Mouse (Mus musculus) C2C12 (cell line): Measurements from ENCODE around the gene Nxph3. TPM values are rescaled to one million over a fixed set of nuclear protein-coding genes. Genes with fewer than 3 reads are reported as not detected.

Experiments used
- H3K27me3 ChIP-seq: one replicate; pipeline ENCODE4 v1.6.1; 2011; ENCODE audit not compliant: control insufficient read depth, insufficient read depth, insufficient read length
- H3K36me3 ChIP-seq: one replicate; pipeline ENCODE4 v1.6.1; 2011; ENCODE audit not compliant: control insufficient read depth, insufficient read depth
- H3K4me3 ChIP-seq: one replicate; pipeline ENCODE4 v1.5.1; 2011; ENCODE audit warnings: mild to moderate bottlenecking, control low read depth; ENCODE audit not compliant: poor library complexity, insufficient read depth, severe bottlenecking
- H3K79me2 ChIP-seq: one replicate; pipeline ENCODE4 v1.6.1; 2011; ENCODE audit not compliant: control insufficient read depth, insufficient read depth
- H3K79me3 ChIP-seq: one replicate; pipeline ENCODE4 v1.6.1; 2011; ENCODE audit warnings: low read depth, control low read depth
- H3ac ChIP-seq: one replicate; pipeline ENCODE3; 2011; ENCODE audit warnings: low read depth; ENCODE audit not compliant: control insufficient read depth, insufficient read length
- CEBPB ChIP-seq: IDR thresholded peaks from one replicate; pipeline ENCODE4 v1.6.1; 2011; ENCODE audit warnings: low read depth, mild to moderate bottlenecking, control low read depth, moderate library complexity
- CTCF ChIP-seq: IDR thresholded peaks from one replicate; pipeline ENCODE4 v1.5.1; 2011; ENCODE audit not compliant: control insufficient read depth, insufficient read depth, insufficient read length
- FOSL1 ChIP-seq: IDR thresholded peaks from one replicate; pipeline ENCODE4 v1.8.0; 2011; ENCODE audit warnings: mild to moderate bottlenecking, low read length; ENCODE audit not compliant: poor library complexity, insufficient read depth, severe bottlenecking
- MAX ChIP-seq: IDR thresholded peaks from one replicate; pipeline ENCODE4 v1.6.1; 2011; ENCODE audit warnings: mild to moderate bottlenecking, control low read depth
- MYOD1 ChIP-seq: IDR thresholded peaks from one replicate; pipeline ENCODE4 v1.6.1; 2011; ENCODE audit warnings: low read depth; ENCODE audit not compliant: control insufficient read depth, insufficient read length
- MYOG ChIP-seq: IDR thresholded peaks from one replicate; pipeline ENCODE4 v1.6.1; 2011; ENCODE audit not compliant: control insufficient read depth, insufficient read length; ENCODE audit errors: extremely low read depth
- USF1 ChIP-seq: IDR thresholded peaks from one replicate; pipeline ENCODE4 v1.6.1; 2011; ENCODE audit warnings: low read depth, mild to moderate bottlenecking, control low read depth, moderate library complexity
- polyA plus RNA-seq: library from polyadenylated mRNA; unstranded; fragments of >200 nt; fragmentation: generic; extraction: Trizol; gene quantifications from one replicate; pipeline ENCODE4 v1.2.1, GENCODE M21; 2012; ENCODE audit warnings: missing spikeins

Gene Nxph3
- polyA plus RNA-seq, 1 experiment = 1.2 TPM

GRCm38 (mm10) chr11:95460872-95461271 lies 53.5 kb downstream of the Nxph3 start:
- no peak overlapping the region for H3ac ChIP-seq
- TF ChIP-seq MAX (no peak), CTCF (no peak), CEBPB (no peak), FOSL1 (no peak), MYOD1 (no peak), USF1 (no peak), MYOG (no peak)
- H3K27me3 ChIP-seq = no peaks in the 10 kb centered on the region
- H3K36me3 ChIP-seq = peaks cover 24% of the 10 kb centered on the region
- peaks cover 99% of the 10 kb centered on the region for H3K79me2 ChIP-seq
- peaks cover 60% of the 10 kb centered on the region for H3K79me3 ChIP-seq
- H3K4me3 ChIP-seq = no peak overlapping the region

Other genes with a start within 250 kb of the Nxph3 start
- 44.3 TPM for gene Kat7, start 204.3 kb downstream of the Nxph3 start, polyA plus RNA-seq
- gene Fam117a, start 177.6 kb downstream of the Nxph3 start, polyA plus RNA-seq = 7.7 TPM
- gene Slc35b1, start 129.9 kb downstream of the Nxph3 start, polyA plus RNA-seq = 79.1 TPM
- gene Spop, start 100.5 kb downstream of the Nxph3 start, polyA plus RNA-seq = 59.0 TPM
- gene Ngfr, start 73.2 kb upstream of the Nxph3 start, polyA plus RNA-seq = 0.02 TPM
- 396 TPM for gene Phb, start 152.4 kb upstream of the Nxph3 start, polyA plus RNA-seq
- 4.8 TPM for gene Zfp652, start 198.1 kb upstream of the Nxph3 start, polyA plus RNA-seq
- 0.02 TPM for gene B130006D01Rik, start 209.0 kb upstream of the Nxph3 start, polyA plus RNA-seq